In the genomic region with DNA sequence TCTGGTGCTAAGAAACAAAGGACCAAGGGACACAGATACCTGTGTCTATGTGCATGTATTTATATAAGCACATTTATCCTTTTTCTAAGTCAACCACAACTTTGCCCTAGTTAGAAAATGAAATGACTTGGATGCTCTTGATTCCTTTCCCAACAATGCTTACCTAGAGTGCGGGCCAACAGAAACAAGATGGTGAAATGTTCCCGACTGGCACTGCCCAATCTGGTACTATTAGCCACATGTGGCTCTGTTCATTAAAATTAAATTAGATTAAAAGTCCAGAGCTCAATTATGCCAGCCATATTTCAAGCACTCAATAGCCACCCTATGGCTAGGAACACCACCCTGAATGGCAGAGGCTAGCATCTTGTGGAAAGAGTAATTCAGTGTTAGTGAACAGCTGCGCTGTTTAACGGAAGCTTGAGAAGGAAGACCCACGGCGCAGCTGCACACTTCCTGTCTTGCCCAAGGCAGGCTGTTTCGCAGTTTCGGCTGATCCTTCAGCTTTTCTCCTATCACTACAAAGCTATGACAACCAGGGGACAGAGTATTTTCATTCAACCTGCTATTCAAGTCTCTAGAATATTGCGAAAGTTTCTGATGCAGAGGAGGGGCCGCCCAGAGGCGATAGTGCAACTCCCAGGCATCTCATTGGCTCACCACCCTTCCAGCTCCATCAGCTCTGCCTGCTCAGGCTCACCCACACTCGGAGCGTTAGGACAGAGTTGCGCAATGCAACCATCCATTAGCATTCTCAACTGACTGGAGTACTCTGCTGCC, we compare ENCODE assay signal across 9 mouse cellular contexts. TPM values are rescaled to one million over a fixed set of nuclear protein-coding genes. Genes with fewer than 3 reads are reported as not detected.
DNase-seq lines count a peak whose midpoint lies in the region; ATAC-seq lines count a peak whose summit lies in the region.
"Had no signal": no experiment of that assay in that cellular context is flagged by ENCODE, and none has a peak within 500 bp of the region (broad histone marks: within the 10 kb centered on the region; RNA-seq: fewer than 3 reads in every experiment).

No protein-coding gene starts in this region.

- WGBS in lung, embryonic 15.5 days, result 42% methylated on average over 14 of the region's 14 CpGs
- WGBS in stomach, embryonic 15.5 days, result 54% methylated on average over 14 of the region's 14 CpGs
- WGBS in hindbrain, embryonic 13.5 days, result 70% methylated on average over 14 of the region's 14 CpGs

- DNase-seq in adrenal gland, adult (ENCODE audit: inconsistent age in 2 of 2, low spot score in 1 of 2), result peak; percentile 33 to 74
- no peak for DNase-seq in adrenal gland, postnatal 4 days (ENCODE audit: low spot score in 2 of 2)
- peak; percentile 41 for DNase-seq in adrenal gland, adult 8-10 months
- DNase-seq in induced T-regulatory cell, adult 2 months (ENCODE audit: low read depth), result peak; percentile 55
- DNase-seq in frontal cortex, postnatal 25 days (ENCODE audit: low spot score in 2 of 2), result no peak

- peak; percentile 94 for ATAC-seq in lung, embryonic 15.5 days (ENCODE audit: borderline replicate concordance, extremely low read depth, low FRiP score, low TSS enrichment)
- ATAC-seq in stomach, embryonic 15.5 days (ENCODE audit: insufficient read depth, low FRiP score, low read depth), result peak; percentile 88
- ATAC-seq in hindbrain, embryonic 13.5 days (ENCODE audit: low FRiP score), result no peak

- H3K36me3 ChIP-seq in lung, embryonic 15.5 days, result peaks cover 6% of the 10 kb centered on the region; the same call in 1 of the 2 replicates
- H3K36me3 ChIP-seq in stomach, embryonic 15.5 days, result no peaks in the 10 kb centered on the region
- H3K36me3 ChIP-seq in hindbrain, embryonic 13.5 days, result no peaks in the 10 kb centered on the region

- no peak overlapping the region for H3K27ac ChIP-seq in lung, embryonic 15.5 days
- H3K27ac ChIP-seq in stomach, embryonic 15.5 days, result peak overlapping the region; percentile 11; the same call in 1 of the 2 replicates
- H3K27ac ChIP-seq in hindbrain, embryonic 13.5 days, result no peak overlapping the region
- H3K27ac ChIP-seq: heart, embryonic 13.5 days had no signal

- no peaks in the 10 kb centered on the region for H3K9me3 ChIP-seq in lung, embryonic 15.5 days
- no peaks in the 10 kb centered on the region for H3K9me3 ChIP-seq in stomach, embryonic 15.5 days
- no peaks in the 10 kb centered on the region for H3K9me3 ChIP-seq in hindbrain, embryonic 13.5 days
- H3K9me3 ChIP-seq: heart, embryonic 13.5 days had no signal

- peaks cover 11% of the 10 kb centered on the region for H3K4me1 ChIP-seq in lung, embryonic 15.5 days
- H3K4me1 ChIP-seq in stomach, embryonic 15.5 days, result no peaks in the 10 kb centered on the region
- 0 out of 2 replicates have a peak, but pooled peaks cover 6% of the 10 kb centered on the region for H3K4me1 ChIP-seq in hindbrain, embryonic 13.5 days (replicated peaks)
- H3K4me1 ChIP-seq: heart, embryonic 13.5 days had no signal

- H3K27me3 ChIP-seq in lung, embryonic 15.5 days, result no peaks in the 10 kb centered on the region
- no peaks in the 10 kb centered on the region for H3K27me3 ChIP-seq in stomach, embryonic 15.5 days (replicated peaks)
- H3K27me3 ChIP-seq in hindbrain, embryonic 13.5 days, result 0 out of 2 replicates have a peak, but pooled peaks cover 6% of the 10 kb centered on the region
- H3K27me3 ChIP-seq: heart, embryonic 13.5 days had no signal

- H3K4me3 ChIP-seq in lung, embryonic 15.5 days, result no peak overlapping the region
- no peak overlapping the region for H3K4me3 ChIP-seq in stomach, embryonic 15.5 days (replicated peaks)
- no peak overlapping the region for H3K4me3 ChIP-seq in hindbrain, embryonic 13.5 days
- H3K4me3 ChIP-seq: heart, embryonic 13.5 days had no signal

- no peak overlapping the region for H3K9ac ChIP-seq in lung, embryonic 15.5 days
- no peak overlapping the region for H3K9ac ChIP-seq in stomach, embryonic 15.5 days
- H3K9ac ChIP-seq in hindbrain, embryonic 13.5 days, result no peak overlapping the region
- H3K9ac ChIP-seq: heart, embryonic 13.5 days had no signal

- H3K4me2 ChIP-seq in lung, embryonic 15.5 days, result peak overlapping the region; percentile 21; the same call in 1 of the 2 replicates
- H3K4me2 ChIP-seq in stomach, embryonic 15.5 days, result no peak overlapping the region
- H3K4me2 ChIP-seq in hindbrain, embryonic 13.5 days, result no peak overlapping the region
- H3K4me2 ChIP-seq: heart, embryonic 13.5 days had no signal

RNA-seq across cellular contexts. Expression of gene 4930523C07Rik, which starts 34.9 kb away (rescaled TPM):
- total RNA-seq in adrenal gland, postnatal 4 days (2021), result 10 to 100 TPM; 11.0 to 15.6 TPM
- total RNA-seq in adrenal gland, adult 8-10 months (2022), result 10 to 100 TPM in 2 of 4 experiments, 1 to 10 TPM in 2; 8.4 to 20.7 (median 12.2) TPM
- polyA plus RNA-seq in lung, embryonic 15.5 days (2015; fragmentation: Nextera tagmentation; extraction: Ambion mirVana), result 26.5 and 32.5 TPM in 2 replicates
- polyA plus RNA-seq in stomach, embryonic 15.5 days (2015; fragmentation: Nextera tagmentation; extraction: Ambion mirVana), result 18.1 and 20.8 TPM in 2 replicates
- 1.5 and 3.7 TPM in 2 replicates for polyA plus RNA-seq in hindbrain, embryonic 13.5 days (2015; fragmentation: Nextera tagmentation; extraction: Ambion mirVana)

Comparison
In these comparisons a context has a peak if more than half of its experiments do, and no peak if none do; other contexts are left out.
1. DNase-seq: peak in adrenal gland, adult (2 of 2), adrenal gland, adult 8-10 months (single experiment) and induced T-regulatory cell, adult 2 months (single experiment); none in adrenal gland, postnatal 4 days (0 of 2) and frontal cortex, postnatal 25 days (0 of 2).